Mouse (Mus musculus) adrenal gland, postnatal 14 days (tissue): ENCODE measurements around the gene Atp13a5. TPM values are rescaled to one million over a fixed set of nuclear protein-coding genes. Genes with fewer than 3 reads are reported as not detected.

Experiments used
- DNase-seq: peaks from one replicate; pipeline ENCODE4 v3.0.0; 2021; ENCODE audit warnings: mixed read lengths
- long read RNA-seq, 2 experiments: library from polyadenylated mRNA; stranded (forward); transcript quantifications; one replicate each; pipeline ENCODE4 v2.0.0; 2021
- total RNA-seq: library from RNA; stranded (reverse); gene quantifications from 2 replicates; pipeline ENCODE4 v1.2.3, GENCODE M21; 2021

Gene Atp13a5
- not detected in 2 replicates for total RNA-seq
- long read RNA-seq, experiment 1, partial matches to known transcripts: 0 of 1 reads
- long read RNA-seq, experiment 1, other reads (novel, unspliced or antisense): 1 of 1 reads
- long read RNA-seq, experiment 2: 0 reads

- DNase-seq: no peak
Observed at GRCm38 (mm10) chr16:29378458-29378857, at the start of gene Atp13a5. Gene Atp13a5, minus strand, starts transcription at chr16:29378732.

- no peak for DNase-seq
Observed at GRCm38 (mm10) chr16:29414822-29415221, 36.3 kb upstream of the Atp13a5 start.

- no peak for DNase-seq
Observed at GRCm38 (mm10) chr16:29407319-29407718, 28.8 kb upstream of the Atp13a5 start.

GRCm38 (mm10) chr16:29399079-29399478 lies 20.5 kb upstream of the Atp13a5 start:
- peak; percentile 4 for DNase-seq

GRCm38 (mm10) chr16:29384781-29385180 lies 6.2 kb upstream of the Atp13a5 start:
- no peak for DNase-seq

GRCm38 (mm10) chr16:29374636-29375035 lies 3.9 kb downstream of the Atp13a5 start:
- DNase-seq: no peak

GRCm38 (mm10) chr16:29331351-29332044 lies 47.0 kb downstream of the Atp13a5 start:
- DNase-seq: no peak

GRCm38 (mm10) chr16:29330948-29331347 lies 47.6 kb downstream of the Atp13a5 start:
- DNase-seq: no peak

GRCm38 (mm10) chr16:29329213-29329612 lies 49.3 kb downstream of the Atp13a5 start:
- no peak for DNase-seq

GRCm38 (mm10) chr16:29327910-29328309 lies 50.6 kb downstream of the Atp13a5 start:
- no peak for DNase-seq

- no peak for DNase-seq
Observed at GRCm38 (mm10) chr16:29325233-29325919, 53.2 kb downstream of the Atp13a5 start.

GRCm38 (mm10) chr16:29320717-29321116 lies 57.8 kb downstream of the Atp13a5 start:
- no peak for DNase-seq

- no peak for DNase-seq
Observed at GRCm38 (mm10) chr16:29315391-29315790, 63.1 kb downstream of the Atp13a5 start.

GRCm38 (mm10) chr16:29314991-29315390 lies 63.5 kb downstream of the Atp13a5 start:
- DNase-seq: no peak

- DNase-seq: no peak
Observed at GRCm38 (mm10) chr16:29297555-29298021, 80.9 kb downstream of the Atp13a5 start.

- no peak for DNase-seq
Observed at GRCm38 (mm10) chr16:29280691-29281090, 97.8 kb downstream of the Atp13a5 start.

GRCm38 (mm10) chr16:29254325-29254724 lies 124.2 kb downstream of the Atp13a5 start:
- DNase-seq: no peak

GRCm38 (mm10) chr16:29235951-29236350 lies 142.6 kb downstream of the Atp13a5 start:
- no peak for DNase-seq

GRCm38 (mm10) chr16:29216395-29217295 lies 161.9 kb downstream of the Atp13a5 start:
- DNase-seq: no peak

GRCm38 (mm10) chr16:29209605-29210411 lies 168.7 kb downstream of the Atp13a5 start, which contains the start of gene Hrasls:
Gene Hrasls, plus strand, starts transcription at chr16:29209695.
- DNase-seq: peak; percentile 82

- peak; percentile 6 for DNase-seq
Observed at GRCm38 (mm10) chr16:29208841-29209240, 169.7 kb downstream of the Atp13a5 start.
